Mouse (Mus musculus) heart, embryonic 12.5 days (tissue): ENCODE measurements around the gene 2310034C09Rik. TPM values are rescaled to one million over a fixed set of nuclear protein-coding genes. Genes with fewer than 3 reads are reported as not detected.

ENCODE experiments used
- ATAC-seq: fragments of 200-750 bp; cut with Nextera tagmentation; 2 replicates; pipeline ENCODE4 v1.8.0; 2017; ENCODE audit warnings: moderate TSS enrichment, moderate library complexity; ENCODE audit not compliant: insufficient number of reproducible peaks, low FRiP score
- H3K27ac ChIP-seq: fragments of 300-500 bp; sonication (generic); 2 replicates; pipeline ENCODE4 v1.5.1; 2016; ENCODE audit warnings: mild to moderate bottlenecking, moderate library complexity; ENCODE audit not compliant: poor library complexity, severe bottlenecking
- H3K27me3 ChIP-seq: fragments of 300-500 bp; sonication (generic); replicated peaks from 2 replicates; pipeline ENCODE4 v1.6.1; 2016; ENCODE audit warnings: mild to moderate bottlenecking, moderate library complexity
- H3K36me3 ChIP-seq: fragments of 300-500 bp; sonication (generic); 2 replicates; pipeline ENCODE4 v1.6.1; 2016; ENCODE audit warnings: mild to moderate bottlenecking, moderate library complexity
- H3K4me1 ChIP-seq: fragments of 300-500 bp; sonication (generic); replicated peaks from 2 replicates; pipeline ENCODE4 v1.6.1; 2016; ENCODE audit warnings: mild to moderate bottlenecking
- H3K4me2 ChIP-seq: fragments of 300-500 bp; sonication (generic); 2 replicates; pipeline ENCODE4 v1.6.1; 2016; ENCODE audit warnings: mild to moderate bottlenecking, moderate library complexity
- H3K4me3 ChIP-seq: fragments of 300-500 bp; sonication (generic); 2 replicates; pipeline ENCODE4 v1.5.1; 2016; ENCODE audit warnings: mild to moderate bottlenecking
- H3K9ac ChIP-seq: fragments of 300-500 bp; sonication (generic); 2 replicates; pipeline ENCODE4 v1.6.1; 2016; ENCODE audit warnings: mild to moderate bottlenecking, moderate library complexity
- H3K9me3 ChIP-seq: fragments of 300-500 bp; sonication (generic); replicated peaks from 2 replicates; pipeline ENCODE4 v1.6.1; 2016; ENCODE audit warnings: mild to moderate bottlenecking, moderate library complexity
- WGBS: fragments of 180-500 bp; shearing (Covaris S2); methylation state at CpG from one replicate; pipeline ENCODE4 v1.1.7; 2016; 5-methylcytosine and 5-hydroxymethylcytosine counted together
- polyA plus RNA-seq: library from polyadenylated mRNA; unstranded; fragments of >200 nt; fragmentation: Nextera tagmentation; extraction: Ambion mirVana; gene quantifications from 2 replicates; pipeline ENCODE4 v1.2.1, GENCODE M21; 2016

Gene 2310034C09Rik
- polyA plus RNA-seq, 1 experiment from 2014 or later = not detected

- Histone ChIP-seq H3K27ac (no peak overlapping the region), H3K36me3 (no peaks in the 10 kb centered on the region), H3K4me3 (no peak overlapping the region), H3K4me2 (no peak overlapping the region), H3K27me3 (no peaks in the 10 kb centered on the region), H3K9ac (no peak overlapping the region), H3K9me3 (no peaks in the 10 kb centered on the region), H3K4me1 (no peaks in the 10 kb centered on the region)
- ATAC-seq = no peak
- WGBS = 67% methylated on average over 2 of the region's 2 CpGs
These were observed 28.1 kb downstream of the 2310034C09Rik start for GRCm38 (mm10) chr16:88786786-88787185.

Other genes starting within 250 kb of the 2310034C09Rik start
- gene Cldn8, start 195.7 kb upstream of the 2310034C09Rik start, polyA plus RNA-seq = 0.34 TPM in 1 of 2 replicates, not detected in the other
- not detected in 2 replicates for gene Krtap24-1, start 146.6 kb upstream of the 2310034C09Rik start, polyA plus RNA-seq
- gene 2310079G19Rik, start 131.2 kb upstream of the 2310034C09Rik start, polyA plus RNA-seq = not detected in 2 replicates
- gene Krtap26-1, start 111.1 kb upstream of the 2310034C09Rik start, polyA plus RNA-seq = not detected in 2 replicates
- gene Krtap27-1, start 87.2 kb upstream of the 2310034C09Rik start, polyA plus RNA-seq = not detected in 2 replicates
- gene 2310061N02Rik, start 50.9 kb upstream of the 2310034C09Rik start, polyA plus RNA-seq = not detected in 2 replicates
- not detected in 2 replicates for gene Krtap13-1, start 30.0 kb upstream of the 2310034C09Rik start, polyA plus RNA-seq
- not detected in 2 replicates for gene Krtap13, start 7.2 kb upstream of the 2310034C09Rik start, polyA plus RNA-seq
- not detected in 2 replicates for gene 2310057N15Rik, start 15.4 kb downstream of the 2310034C09Rik start, polyA plus RNA-seq
- gene Gm5965, start 19.0 kb downstream of the 2310034C09Rik start, polyA plus RNA-seq = not detected in 2 replicates
- gene Gm20741, start 53.4 kb downstream of the 2310034C09Rik start, polyA plus RNA-seq = not detected in 2 replicates
- gene Krtap15, start 61.4 kb downstream of the 2310034C09Rik start, polyA plus RNA-seq = not detected in 2 replicates
- not detected in 2 replicates for gene Krtap14, start 67.3 kb downstream of the 2310034C09Rik start, polyA plus RNA-seq
- not detected in 2 replicates for gene Krtap19-1, start 110.6 kb downstream of the 2310034C09Rik start, polyA plus RNA-seq
- gene Krtap19-2, start 115.4 kb downstream of the 2310034C09Rik start, polyA plus RNA-seq = not detected in 2 replicates
- not detected in 2 replicates for gene Krtap19-3, start 119.2 kb downstream of the 2310034C09Rik start, polyA plus RNA-seq
- not detected in 2 replicates for gene Krtap19-4, start 126.2 kb downstream of the 2310034C09Rik start, polyA plus RNA-seq
- gene Krtap19-5, start 137.6 kb downstream of the 2310034C09Rik start, polyA plus RNA-seq = not detected in 2 replicates
- not detected in 2 replicates for gene Krtap19-9b, start 173.4 kb downstream of the 2310034C09Rik start, polyA plus RNA-seq
- gene Krtap16-3, start 204.0 kb downstream of the 2310034C09Rik start, polyA plus RNA-seq = not detected in 2 replicates